Mouse (Mus musculus): ENCODE results near the gene Camk1g. TPM values are rescaled to one million over a fixed set of nuclear protein-coding genes. Genes with fewer than 3 reads are reported as not detected.

The Camk1g gene
- polyA plus RNA-seq (2014; fragmentation: Nextera tagmentation; extraction: Ambion mirVana) = 9.4 and 9.9 TPM in 2 replicates

DNA sequence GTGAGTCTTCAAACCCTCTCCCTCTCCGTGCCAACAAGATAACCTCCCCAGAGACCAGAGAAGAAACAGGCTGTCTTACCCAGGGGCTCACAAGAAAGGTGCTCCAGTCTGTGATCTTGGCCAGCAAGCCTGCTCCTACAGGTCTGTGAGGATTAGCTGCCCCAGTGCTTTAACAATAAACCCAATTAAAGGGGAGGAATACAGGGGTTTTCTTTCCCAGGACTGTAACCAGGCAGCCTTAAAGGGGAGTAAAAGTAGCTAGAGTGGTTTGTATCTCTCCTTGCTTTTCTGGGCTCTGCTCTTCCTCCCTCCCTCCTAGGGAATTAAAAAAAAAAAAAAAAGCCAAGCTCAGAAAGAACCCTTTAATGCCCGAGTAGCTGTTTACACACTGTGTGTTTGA is at the start of gene Camk1g:
Gene Camk1g (minus strand): TSS at position 203 of the 400 bp plus-strand sequence.
- H3K27ac ChIP-seq (replicated peaks in 1 of 2; ENCODE audit: control insufficient read depth in 1 of 2, insufficient read depth in 1 of 2, low read depth in 2 of 2, low read length in 2 of 2) = peak within 1 kb of the TSS; percentile 54 to 60; a peak in 3 of 4 replicates
- H3K27me3 ChIP-seq (ENCODE audit: control insufficient read depth, insufficient read depth, low read length) = no peaks in the 10 kb centered on the region; the same call in 1 of the 2 replicates
- H3K9me3 ChIP-seq (ENCODE audit: control insufficient read depth, low read length) = no peaks in the 10 kb centered on the region
- peak within 1 kb of the TSS; percentile 49 to 58 for H3K4me3 ChIP-seq (ENCODE audit: control insufficient read depth in 1 of 2, insufficient read depth in 1 of 2, low read depth in 1 of 2, low read length in 2 of 2)
- ATAC-seq (ENCODE audit: insufficient number of reproducible peaks, insufficient read depth, low FRiP score, low read depth) = peak; percentile 68
- WGBS = 0% methylated on average over 2 of the region's 2 CpGs
- peak within 1 kb of the TSS; percentile 77 for H3K9ac ChIP-seq (ENCODE audit: low read length)
- no peaks in the 10 kb centered on the region for H3K36me3 ChIP-seq (ENCODE audit: control insufficient read depth, insufficient read depth, low read length)
- peak within 1 kb of the TSS; percentile 77 for H3K4me2 ChIP-seq (ENCODE audit: low read length)
- H3K4me1 ChIP-seq (ENCODE audit: control insufficient read depth in 2 of 2, insufficient read depth in 2 of 2, low read length in 2 of 2) = peaks cover 27 to 34% of the 10 kb centered on the region in 2 experiments

DNA sequence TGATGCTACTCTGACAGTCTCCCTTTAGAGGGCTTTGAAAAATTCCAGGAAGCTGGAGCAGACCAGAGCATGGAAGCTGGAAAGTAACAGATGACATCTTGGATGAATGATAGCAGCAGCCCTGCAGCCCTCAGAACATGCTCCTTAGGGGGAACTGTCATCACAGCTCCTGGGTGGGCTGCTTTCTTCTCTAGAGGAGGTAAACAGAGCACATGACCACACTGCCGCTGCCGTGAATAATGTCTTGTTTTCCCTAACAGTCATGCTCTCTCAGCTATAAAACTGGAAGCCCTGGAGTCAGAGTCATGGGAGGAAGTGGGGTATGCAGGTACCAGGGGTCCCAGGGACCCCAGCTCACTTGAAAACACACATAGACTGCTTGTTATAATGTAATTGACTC is 49.1 kb upstream of the Camk1g start:
- 0 out of 2 replicates have a peak, but pooled peaks cover 3% of the 10 kb centered on the region for H3K27me3 ChIP-seq (ENCODE audit: control insufficient read depth, insufficient read depth, low read length)
- ATAC-seq (ENCODE audit: insufficient number of reproducible peaks, insufficient read depth, low FRiP score, low read depth) = no peak
- no peaks in the 10 kb centered on the region for H3K9me3 ChIP-seq (ENCODE audit: control insufficient read depth, low read length)
- no peak overlapping the region for H3K4me3 ChIP-seq (ENCODE audit: control insufficient read depth in 1 of 2, insufficient read depth in 1 of 2, low read depth in 1 of 2, low read length in 2 of 2)
- H3K36me3 ChIP-seq (ENCODE audit: control insufficient read depth, insufficient read depth, low read length) = no peaks in the 10 kb centered on the region
- WGBS = 2% methylated on average over 2 of the region's 2 CpGs
- H3K9ac ChIP-seq (ENCODE audit: low read length) = peak overlapping the region; percentile 16; the same call in 1 of the 2 replicates
- no peak overlapping the region for H3K4me2 ChIP-seq (ENCODE audit: low read length)
- H3K4me1 ChIP-seq (ENCODE audit: control insufficient read depth in 2 of 2, insufficient read depth in 2 of 2, low read length in 2 of 2) = peaks cover 23 to 25% of the 10 kb centered on the region in 2 experiments
- no peak overlapping the region for H3K27ac ChIP-seq (replicated peaks in 1 of 2; ENCODE audit: control insufficient read depth in 1 of 2, insufficient read depth in 1 of 2, low read depth in 2 of 2, low read length in 2 of 2)

DNA sequence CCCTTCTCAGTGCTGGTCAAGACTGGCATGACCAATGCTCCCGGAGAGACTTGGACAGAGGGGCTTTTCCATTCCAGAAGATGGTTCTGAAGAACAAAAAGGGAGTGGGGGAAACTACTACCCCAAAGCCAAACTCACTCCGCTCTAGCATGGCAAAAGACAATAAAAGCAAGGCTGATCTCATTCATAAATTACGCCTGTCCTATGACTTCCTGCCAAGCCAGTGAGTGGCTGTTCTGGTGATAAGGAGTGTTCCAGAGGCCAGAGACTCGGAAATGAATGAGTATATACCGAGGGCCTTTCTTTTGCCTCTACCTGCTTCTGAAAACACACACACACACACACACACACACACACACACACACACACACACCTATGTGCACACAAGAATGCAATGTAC is 48.6 kb upstream of the Camk1g start:
- no peak overlapping the region for H3K4me2 ChIP-seq (ENCODE audit: low read length)
- no peaks in the 10 kb centered on the region for H3K9me3 ChIP-seq (ENCODE audit: control insufficient read depth, low read length)
- H3K36me3 ChIP-seq (ENCODE audit: control insufficient read depth, insufficient read depth, low read length) = no peaks in the 10 kb centered on the region
- 28% methylated on average over 5 of the region's 5 CpGs for WGBS
- H3K4me1 ChIP-seq (ENCODE audit: control insufficient read depth in 2 of 2, insufficient read depth in 2 of 2, low read length in 2 of 2) = peaks cover 18 to 20% of the 10 kb centered on the region in 2 experiments
- no peak overlapping the region for H3K4me3 ChIP-seq (ENCODE audit: control insufficient read depth in 1 of 2, insufficient read depth in 1 of 2, low read depth in 1 of 2, low read length in 2 of 2)
- 0 out of 4 replicates have a peak overlapping the region, but pooled peaks of 1 of the 2 experiments have one; percentile 28 for H3K27ac ChIP-seq (replicated peaks in 1 of 2; ENCODE audit: control insufficient read depth in 1 of 2, insufficient read depth in 1 of 2, low read depth in 2 of 2, low read length in 2 of 2)
- 0 out of 2 replicates have a peak, but pooled peaks cover 3% of the 10 kb centered on the region for H3K27me3 ChIP-seq (ENCODE audit: control insufficient read depth, insufficient read depth, low read length)
- no peak; the same call in 1 of the 2 replicates for ATAC-seq (ENCODE audit: insufficient number of reproducible peaks, insufficient read depth, low FRiP score, low read depth)
- no peak overlapping the region for H3K9ac ChIP-seq (ENCODE audit: low read length)

DNA sequence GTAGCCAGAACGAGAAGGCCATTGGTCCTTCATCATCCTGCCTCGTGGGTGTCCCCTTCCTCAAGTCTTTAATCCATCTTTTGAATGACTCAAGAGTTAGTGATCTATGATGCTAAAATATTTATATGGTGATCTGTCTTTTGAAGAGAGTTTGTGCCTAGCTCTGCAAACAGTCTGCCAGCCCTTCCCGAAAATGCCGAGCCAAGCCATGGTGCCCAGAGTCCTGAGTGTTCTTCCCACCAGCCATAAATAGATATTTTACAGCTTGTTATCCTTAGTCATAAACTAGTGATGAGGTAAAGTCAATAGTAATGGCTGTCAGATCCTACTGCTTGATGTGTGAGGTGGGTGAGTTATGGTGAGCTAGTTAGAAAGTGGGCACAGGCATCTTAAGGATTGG is 44.0 kb upstream of the Camk1g start:
- H3K4me3 ChIP-seq (ENCODE audit: control insufficient read depth in 1 of 2, insufficient read depth in 1 of 2, low read depth in 1 of 2, low read length in 2 of 2) = no peak overlapping the region
- H3K36me3 ChIP-seq (ENCODE audit: control insufficient read depth, insufficient read depth, low read length) = no peaks in the 10 kb centered on the region
- WGBS = 90% methylated on average over 4 of the region's 4 CpGs
- no peak overlapping the region for H3K4me2 ChIP-seq (ENCODE audit: low read length)
- H3K27ac ChIP-seq (replicated peaks in 1 of 2; ENCODE audit: control insufficient read depth in 1 of 2, insufficient read depth in 1 of 2, low read depth in 2 of 2, low read length in 2 of 2) = no peak overlapping the region
- H3K9ac ChIP-seq (ENCODE audit: low read length) = no peak overlapping the region
- H3K9me3 ChIP-seq (ENCODE audit: control insufficient read depth, low read length) = no peaks in the 10 kb centered on the region
- 0 out of 2 replicates have a peak, but pooled peaks cover 3% of the 10 kb centered on the region for H3K27me3 ChIP-seq (ENCODE audit: control insufficient read depth, insufficient read depth, low read length)
- ATAC-seq (ENCODE audit: insufficient number of reproducible peaks, insufficient read depth, low FRiP score, low read depth) = no peak
- H3K4me1 ChIP-seq (ENCODE audit: control insufficient read depth in 2 of 2, insufficient read depth in 2 of 2, low read length in 2 of 2) = peaks cover 10 to 12% of the 10 kb centered on the region in 2 experiments

DNA sequence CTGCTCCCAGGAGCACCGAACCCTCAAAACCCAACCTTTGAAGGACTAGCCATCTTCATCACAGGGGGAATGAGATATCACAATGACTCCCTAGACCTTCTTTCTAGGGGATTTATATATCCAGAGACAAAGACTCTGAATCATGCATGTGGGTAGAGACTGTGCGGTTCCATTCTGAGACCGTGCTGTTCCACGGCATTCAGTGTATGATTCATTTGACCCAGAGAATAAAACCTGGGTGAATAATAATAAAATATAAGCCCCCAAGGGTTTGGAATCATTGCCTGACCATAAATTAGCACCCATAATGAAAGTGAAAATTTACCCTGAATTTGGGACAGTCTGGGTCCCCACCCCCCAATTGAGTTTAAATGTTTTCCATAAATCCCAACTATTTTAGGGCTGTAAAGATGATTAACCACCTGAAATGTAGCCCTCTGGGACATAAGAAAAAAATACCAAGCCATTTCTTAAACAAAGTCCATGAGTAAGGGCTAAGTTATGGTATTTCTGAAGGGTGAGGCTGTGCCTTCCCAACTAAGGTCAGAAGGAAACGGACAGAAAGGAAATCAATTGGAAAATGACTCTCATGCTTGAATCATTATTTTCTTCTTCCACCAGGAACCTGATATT is 43.4 kb upstream of the Camk1g start:
- no peak for ATAC-seq (ENCODE audit: insufficient number of reproducible peaks, insufficient read depth, low FRiP score, low read depth)
- peaks cover 5 to 6% of the 10 kb centered on the region in 2 experiments for H3K4me1 ChIP-seq (ENCODE audit: control insufficient read depth in 2 of 2, insufficient read depth in 2 of 2, low read length in 2 of 2)
- H3K4me3 ChIP-seq (ENCODE audit: control insufficient read depth in 1 of 2, insufficient read depth in 1 of 2, low read depth in 1 of 2, low read length in 2 of 2) = no peak overlapping the region
- H3K27me3 ChIP-seq (ENCODE audit: control insufficient read depth, insufficient read depth, low read length) = 0 out of 2 replicates have a peak, but pooled peaks cover 3% of the 10 kb centered on the region
- no peaks in the 10 kb centered on the region for H3K36me3 ChIP-seq (ENCODE audit: control insufficient read depth, insufficient read depth, low read length)
- no peaks in the 10 kb centered on the region for H3K9me3 ChIP-seq (ENCODE audit: control insufficient read depth, low read length)
- 89% methylated on average over 5 of the region's 5 CpGs for WGBS
- no peak overlapping the region for H3K4me2 ChIP-seq (ENCODE audit: low read length)
- no peak overlapping the region for H3K27ac ChIP-seq (replicated peaks in 1 of 2; ENCODE audit: control insufficient read depth in 1 of 2, insufficient read depth in 1 of 2, low read depth in 2 of 2, low read length in 2 of 2)
- no peak overlapping the region for H3K9ac ChIP-seq (ENCODE audit: low read length)

DNA sequence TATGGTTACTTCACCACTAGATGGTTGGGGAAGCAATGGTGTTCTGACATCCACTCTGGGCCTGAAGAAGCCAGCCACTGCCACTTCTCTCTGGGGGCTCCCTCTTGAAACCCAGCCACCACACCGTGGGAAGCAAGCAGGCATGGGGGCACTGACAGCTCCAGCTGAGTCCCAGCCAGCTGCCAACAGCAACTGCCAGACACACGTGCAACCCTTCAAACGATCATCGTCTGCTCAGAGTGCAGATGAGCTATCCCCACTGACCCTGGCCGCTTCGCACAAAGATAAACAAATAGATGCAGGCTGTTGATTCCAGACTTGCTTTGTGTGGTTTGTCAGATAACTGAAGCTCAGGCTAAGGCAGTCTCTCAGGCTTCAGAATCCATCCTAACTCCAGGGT is 37.4 kb upstream of the Camk1g start:
- H3K9me3 ChIP-seq (ENCODE audit: control insufficient read depth, low read length) = no peaks in the 10 kb centered on the region
- no peak overlapping the region for H3K9ac ChIP-seq (ENCODE audit: low read length)
- 14% methylated on average over 6 of the region's 6 CpGs for WGBS
- H3K36me3 ChIP-seq (ENCODE audit: control insufficient read depth, insufficient read depth, low read length) = no peaks in the 10 kb centered on the region
- H3K27me3 ChIP-seq (ENCODE audit: control insufficient read depth, insufficient read depth, low read length) = no peaks in the 10 kb centered on the region; the same call in 1 of the 2 replicates
- ATAC-seq (ENCODE audit: insufficient number of reproducible peaks, insufficient read depth, low FRiP score, low read depth) = no peak
- H3K27ac ChIP-seq (replicated peaks in 1 of 2; ENCODE audit: control insufficient read depth in 1 of 2, insufficient read depth in 1 of 2, low read depth in 2 of 2, low read length in 2 of 2) = no peak overlapping the region
- H3K4me1 ChIP-seq (ENCODE audit: control insufficient read depth in 2 of 2, insufficient read depth in 2 of 2, low read length in 2 of 2) = no peaks in the 10 kb centered on the region
- no peak overlapping the region for H3K4me3 ChIP-seq (ENCODE audit: control insufficient read depth in 1 of 2, insufficient read depth in 1 of 2, low read depth in 1 of 2, low read length in 2 of 2)
- H3K4me2 ChIP-seq (ENCODE audit: low read length) = no peak overlapping the region

DNA sequence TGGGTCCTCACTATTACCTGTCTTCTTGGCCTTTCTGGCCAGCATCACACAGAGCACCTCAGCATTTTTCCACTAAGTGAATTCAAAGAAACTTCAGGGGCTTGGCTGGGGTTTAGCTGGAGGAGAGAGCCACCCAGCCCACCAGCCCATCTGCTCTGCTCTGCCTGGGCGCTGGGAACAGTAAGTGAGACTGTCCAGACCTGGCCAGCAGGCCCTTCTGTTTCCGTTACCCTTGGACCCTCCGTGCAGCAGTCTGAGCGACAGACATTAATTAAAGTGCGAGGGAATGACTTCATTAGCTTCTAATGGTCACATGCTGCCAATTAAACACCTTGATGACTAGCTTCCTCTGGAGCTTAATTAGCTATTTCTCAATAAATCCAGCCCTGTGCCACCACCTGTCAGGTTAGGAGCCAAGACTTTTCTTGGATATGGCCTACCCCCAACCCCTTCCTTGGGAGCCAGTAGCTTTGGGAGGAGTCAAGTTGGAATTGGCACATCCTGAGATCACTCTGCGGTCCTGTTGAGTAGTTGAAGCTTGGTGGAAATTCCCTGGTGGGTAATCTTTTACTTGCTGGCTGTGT is 36.1 kb upstream of the Camk1g start:
- no peaks in the 10 kb centered on the region for H3K9me3 ChIP-seq (ENCODE audit: control insufficient read depth, low read length)
- H3K27ac ChIP-seq (replicated peaks in 1 of 2; ENCODE audit: control insufficient read depth in 1 of 2, insufficient read depth in 1 of 2, low read depth in 2 of 2, low read length in 2 of 2) = no peak overlapping the region
- H3K9ac ChIP-seq (ENCODE audit: low read length) = no peak overlapping the region
- no peaks in the 10 kb centered on the region for H3K4me1 ChIP-seq (ENCODE audit: control insufficient read depth in 2 of 2, insufficient read depth in 2 of 2, low read length in 2 of 2)
- ATAC-seq (ENCODE audit: insufficient number of reproducible peaks, insufficient read depth, low FRiP score, low read depth) = no peak
- H3K4me2 ChIP-seq (ENCODE audit: low read length) = no peak overlapping the region
- 71% methylated on average over 6 of the region's 6 CpGs for WGBS
- no peaks in the 10 kb centered on the region for H3K36me3 ChIP-seq (ENCODE audit: control insufficient read depth, insufficient read depth, low read length)
- H3K4me3 ChIP-seq (ENCODE audit: control insufficient read depth in 1 of 2, insufficient read depth in 1 of 2, low read depth in 1 of 2, low read length in 2 of 2) = no peak overlapping the region
- H3K27me3 ChIP-seq (ENCODE audit: control insufficient read depth, insufficient read depth, low read length) = no peaks in the 10 kb centered on the region; the same call in 1 of the 2 replicates
